Mouse (Mus musculus): Measurements from ENCODE around the gene Ptrh2. TPM values are rescaled to one million over a fixed set of nuclear protein-coding genes. Genes with fewer than 3 reads are reported as not detected.

The Ptrh2 gene
- total and polyA plus RNA-seq, 3 experiments, result 29.8 to 54.5 (median 34.7) TPM

DNA sequence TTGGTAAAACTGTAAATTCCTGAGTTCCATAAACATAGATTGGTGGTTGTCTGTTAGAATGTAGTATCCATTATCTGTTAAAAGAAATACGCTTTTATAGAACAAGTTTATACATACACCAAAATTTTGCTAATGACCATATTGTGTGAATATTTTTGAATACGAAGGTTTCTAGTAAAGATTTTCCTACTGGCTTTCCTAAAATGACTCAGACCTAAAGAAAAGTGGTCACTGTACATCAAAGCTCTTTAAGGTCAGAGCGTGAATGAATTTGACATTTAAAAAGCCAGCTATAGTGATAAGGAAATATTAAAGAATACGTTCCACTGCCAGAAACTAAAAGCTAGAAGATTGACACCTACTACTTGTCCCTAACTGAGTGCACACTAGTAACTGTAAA, 39.2 kb upstream of the Ptrh2 start:
- TF ChIP-seq MEF2A (IDR thresholded peaks at IDR 0.05; ENCODE audit: borderline replicate concordance, low read depth, low read length), result no peak
- no peak for TF ChIP-seq ZMIZ1 (IDR thresholded peaks at IDR 0.05; ENCODE audit: low read depth, low read length)
- peak; percentile 58; the same call in 1 of the 2 replicates for TF ChIP-seq JUN (IDR thresholded peaks at IDR 0.05; ENCODE audit: insufficient read depth, low read depth, low read length)
- TF ChIP-seq SIN3A (IDR thresholded peaks at IDR 0.05; ENCODE audit: low read length), result no peak
- TF ChIP-seq CTCF (conservative IDR thresholded peaks at IDR 0.05 in 1 of 2, IDR thresholded peaks at IDR 0.05 in 1 of 2; ENCODE audit: low read depth in 2 of 2, low read length in 2 of 2), result no peak
- no peak for TF ChIP-seq ZC3H11A (IDR thresholded peaks at IDR 0.05; ENCODE audit: low read depth, low read length)
- TF ChIP-seq POLR2A (IDR thresholded peaks at IDR 0.05; ENCODE audit: low read depth, low read length), result no peak
- TF ChIP-seq IRF4 (IDR thresholded peaks at IDR 0.05; ENCODE audit: low read depth, low read length), result peak; percentile 75
- no peak for TF ChIP-seq RCOR1 (conservative IDR thresholded peaks at IDR 0.05; ENCODE audit: low read depth, low read length)
- no peak for TF ChIP-seq TCF12 (IDR thresholded peaks at IDR 0.05; ENCODE audit: low read depth, low read length)
- TF ChIP-seq ZKSCAN1 (IDR thresholded peaks at IDR 0.05; ENCODE audit: borderline replicate concordance, low read depth, low read length), result no peak
- TF ChIP-seq MAX (IDR thresholded peaks at IDR 0.05; ENCODE audit: low read length), result no peak
- TF ChIP-seq NELFE (IDR thresholded peaks at IDR 0.05; ENCODE audit: low read depth, low read length), result no peak
- peak; percentile 79 for TF ChIP-seq EP300 (IDR thresholded peaks at IDR 0.05; ENCODE audit: low read length)
- no peak for TF ChIP-seq CHD1 (IDR thresholded peaks at IDR 0.05; ENCODE audit: low read depth, low read length)
- no peak for TF ChIP-seq MAFK (IDR thresholded peaks at IDR 0.05; ENCODE audit: insufficient replicate concordance, low read length)
- peak; percentile 91 for TF ChIP-seq JUND (conservative IDR thresholded peaks at IDR 0.05; ENCODE audit: low read depth, low read length)
- TF ChIP-seq PAX5 (IDR thresholded peaks at IDR 0.05; ENCODE audit: low read length), result no peak
- TF ChIP-seq GABPA (IDR thresholded peaks at IDR 0.05; ENCODE audit: insufficient replicate concordance, low read depth, low read length), result no peak
- 0 out of 2 replicates have a peak, but pooled peaks have one; percentile 15 for TF ChIP-seq BHLHE40 (IDR thresholded peaks at IDR 0.05; ENCODE audit: low read depth, low read length)
- Histone ChIP-seq H3K4me1 (ENCODE audit: control insufficient read depth in 1 of 2, insufficient read depth in 2 of 2) (peaks cover 3 to 47% of the 10 kb centered on the region in 2 experiments; a peak in 3 of 4 replicates), H3K4me3 (replicated peaks in 1 of 3; ENCODE audit: low read depth in 2 of 3, low read length in 2 of 3, poor library complexity in 1 of 3) (no peak overlapping the region), H3K27me3 (replicated peaks) (no peaks in the 10 kb centered on the region), H3K9ac (ENCODE audit: insufficient read depth, low read depth) (no peak overlapping the region), H3K4me2 (ENCODE audit: insufficient read depth, low read depth, poor library complexity, severe bottlenecking) (no peak overlapping the region), H3K9me3 (replicated peaks; ENCODE audit: low read length) (no peaks in the 10 kb centered on the region), H3K79me2 (replicated peaks; ENCODE audit: control insufficient read depth, extremely low read depth, insufficient read depth, poor library complexity, severe bottlenecking) (peaks cover 5% of the 10 kb centered on the region; the same call in 1 of the 2 replicates), H3K27ac (ENCODE audit: insufficient read depth, low read depth) (no peak overlapping the region), H3K36me3 (replicated peaks in 1 of 2; ENCODE audit: control insufficient read depth in 1 of 2, insufficient read depth in 1 of 2, low read length in 1 of 2) (peaks cover 15 to 43% of the 10 kb centered on the region in 2 experiments)
- in situ Hi-C loops (cut with MboI; ENCODE audit: low pct_ligation_motif_present, low pct_unique_long_range_greater_than_20kb, low sequenced_read_pairs) (no loop called here), dilution Hi-C loops (cut with MboI; ENCODE audit: extremely low pct_ligation_motif_present, extremely low pct_unique_long_range_greater_than_20kb, low sequenced_read_pairs) (no loop called here)
- DNase-seq (ENCODE audit: extremely low read depth), result no peak

- Histone ChIP-seq H3K4me2 (ENCODE audit: insufficient read depth, low read depth, poor library complexity, severe bottlenecking) (peak overlapping the region; percentile 87), H3K36me3 (replicated peaks in 1 of 2; ENCODE audit: control insufficient read depth in 1 of 2, insufficient read depth in 1 of 2, low read length in 1 of 2) (peaks cover 8 to 32% of the 10 kb centered on the region in 2 experiments), H3K27me3 (replicated peaks) (no peaks in the 10 kb centered on the region), H3K4me1 (ENCODE audit: control insufficient read depth in 1 of 2, insufficient read depth in 2 of 2) (peaks cover 8 to 62% of the 10 kb centered on the region in 2 experiments; a peak in 3 of 4 replicates), H3K79me2 (replicated peaks; ENCODE audit: control insufficient read depth, extremely low read depth, insufficient read depth, poor library complexity, severe bottlenecking) (peaks cover 7% of the 10 kb centered on the region), H3K9ac (ENCODE audit: insufficient read depth, low read depth) (peak overlapping the region; percentile 45), H3K4me3 (replicated peaks in 1 of 3; ENCODE audit: low read depth in 2 of 3, low read length in 2 of 3, poor library complexity in 1 of 3) (peak overlapping the region in 2 of 3 experiments; percentile 30 to 68), H3K27ac (ENCODE audit: insufficient read depth, low read depth) (peak overlapping the region; percentile 57), H3K9me3 (replicated peaks; ENCODE audit: low read length) (no peaks in the 10 kb centered on the region)
- peak; percentile 41 for DNase-seq (ENCODE audit: extremely low read depth)
- dilution Hi-C loops (cut with MboI; ENCODE audit: extremely low pct_ligation_motif_present, extremely low pct_unique_long_range_greater_than_20kb, low sequenced_read_pairs), result no loop called here
- TF ChIP-seq MYC (IDR thresholded peaks at IDR 0.05; ENCODE audit: low read depth, low read length) (no peak), ELF1 (IDR thresholded peaks at IDR 0.05; ENCODE audit: low read depth, low read length) (no peak), CTCF (conservative IDR thresholded peaks at IDR 0.05 in 1 of 2, IDR thresholded peaks at IDR 0.05 in 1 of 2; ENCODE audit: low read depth in 2 of 2, low read length in 2 of 2) (no peak), TBP (conservative IDR thresholded peaks at IDR 0.05; ENCODE audit: low read depth, low read length) (0 out of 2 replicates have a peak, but pooled peaks have one; percentile 47), JUND (conservative IDR thresholded peaks at IDR 0.05; ENCODE audit: low read depth, low read length) (peak; percentile 31; the same call in 1 of the 2 replicates), IRF4 (IDR thresholded peaks at IDR 0.05; ENCODE audit: low read depth, low read length) (peak; percentile 13; the same call in 1 of the 2 replicates), SMC3 (IDR thresholded peaks at IDR 0.05; ENCODE audit: low read depth, low read length) (no peak), ETS1 (conservative IDR thresholded peaks at IDR 0.05; ENCODE audit: low read depth, low read length) (0 out of 2 replicates have a peak, but pooled peaks have one; percentile 26), JUN (IDR thresholded peaks at IDR 0.05; ENCODE audit: insufficient read depth, low read depth, low read length) (no peak)
- in situ Hi-C loops (cut with MboI; ENCODE audit: low pct_ligation_motif_present, low pct_unique_long_range_greater_than_20kb, low sequenced_read_pairs), result no loop called here
Observed at GRCm38 (mm10) chr11:86646136-86646834, 37.5 kb upstream of the Ptrh2 start.

Measured in CH12.LX (cell line).